Mouse (Mus musculus): ENCODE measurements around the gene Polr2b. TPM values are rescaled to one million over a fixed set of nuclear protein-coding genes. Genes with fewer than 3 reads are reported as not detected.

Polr2b gene
- polyA plus RNA-seq, 1 experiment from 2014 or later = 102 TPM

DNA sequence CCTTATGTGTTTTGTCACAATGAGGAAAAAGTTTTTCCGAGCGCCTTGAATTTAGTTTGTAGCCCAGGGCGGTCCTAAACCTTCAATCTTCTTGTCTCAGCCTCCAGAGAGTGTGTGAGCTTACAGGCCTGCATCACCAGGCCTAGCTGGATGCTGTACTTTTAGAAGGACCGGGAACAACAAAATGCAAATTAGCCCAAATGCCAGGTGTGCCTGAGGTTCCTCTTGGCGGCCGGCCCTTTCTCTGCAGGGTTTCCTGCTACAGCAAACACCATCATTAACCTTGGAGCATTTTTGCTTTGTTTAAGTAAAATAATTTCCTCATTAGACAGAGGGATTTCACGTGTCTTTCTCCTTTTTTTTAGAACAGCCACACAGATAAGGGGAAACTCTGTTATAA, 58.2 kb downstream of the Polr2b start:
- Histone ChIP-seq H3K36me3 (replicated peaks) (no peaks in the 10 kb centered on the region), H3K9me3 (no peaks in the 10 kb centered on the region), H3K9ac (no peak overlapping the region), H3K27ac (no peak overlapping the region), H3K4me3 (replicated peaks) (no peak overlapping the region), H3K4me1 (peaks cover 6% of the 10 kb centered on the region; the same call in 1 of the 2 replicates), H3K27me3 (0 out of 2 replicates have a peak, but pooled peaks cover 3% of the 10 kb centered on the region), H3K4me2 (no peak overlapping the region)
- ATAC-seq (ENCODE audit: low FRiP score) = no peak
- WGBS = 37% methylated on average over 7 of the region's 7 CpGs

DNA sequence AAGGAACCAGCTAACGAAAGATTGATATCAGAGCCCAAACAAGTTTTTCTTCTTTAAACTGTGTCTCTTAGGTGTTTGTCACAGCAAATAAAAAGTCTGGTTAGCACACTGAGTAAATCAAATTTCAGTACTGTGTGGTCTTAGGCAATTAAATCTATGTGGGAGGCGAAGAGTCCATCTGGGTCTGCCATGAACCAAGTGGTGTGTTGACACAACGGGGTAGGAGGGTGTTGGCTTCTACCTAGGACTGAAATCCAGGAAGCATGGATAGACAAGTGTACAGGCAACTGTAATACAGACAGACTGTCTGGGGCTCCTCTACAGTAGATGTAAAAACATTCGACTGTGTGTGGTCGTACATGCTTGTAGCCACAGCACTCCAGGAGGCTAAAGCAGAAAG, 59.4 kb downstream of the Polr2b start:
- WGBS = 92% methylated on average over 5 of the region's 5 CpGs
- H3K4me1 ChIP-seq = peaks cover 6% of the 10 kb centered on the region; the same call in 1 of the 2 replicates
- H3K36me3 ChIP-seq (replicated peaks) = no peaks in the 10 kb centered on the region
- ATAC-seq (ENCODE audit: low FRiP score) = no peak
- H3K4me3 ChIP-seq (replicated peaks) = no peak overlapping the region
- H3K9me3 ChIP-seq = no peaks in the 10 kb centered on the region
- H3K27me3 ChIP-seq = 0 out of 2 replicates have a peak, but pooled peaks cover 3% of the 10 kb centered on the region
- no peak overlapping the region for H3K27ac ChIP-seq
- H3K4me2 ChIP-seq = no peak overlapping the region
- H3K9ac ChIP-seq = no peak overlapping the region

DNA sequence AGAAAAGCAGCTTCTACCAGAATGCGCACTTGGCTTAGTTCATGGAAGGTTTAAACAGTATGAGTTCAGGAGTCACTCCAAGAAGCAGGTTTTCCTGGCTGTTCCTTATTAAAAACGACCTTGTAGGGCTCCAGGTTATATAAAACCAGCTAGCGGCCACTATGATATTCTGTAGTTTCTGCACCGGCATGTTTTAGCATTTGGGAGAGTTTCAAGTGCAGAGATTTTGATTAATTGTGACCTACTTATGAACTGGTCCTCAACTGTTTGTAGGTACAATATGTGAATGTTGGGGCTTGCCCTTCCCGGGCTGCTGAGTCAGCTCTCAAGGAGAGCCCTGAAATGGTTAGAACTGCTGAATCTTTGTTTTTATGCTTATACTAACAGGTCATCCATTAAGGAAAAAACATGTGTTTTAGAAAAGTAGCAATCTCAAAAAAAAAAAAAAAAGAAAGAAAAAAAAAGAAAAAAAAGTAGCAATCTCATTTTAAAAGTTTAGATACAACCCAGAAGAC, 60.5 kb downstream of the Polr2b start:
- 89% methylated on average over 5 of the region's 5 CpGs for WGBS
- no peak overlapping the region for H3K4me3 ChIP-seq (replicated peaks)
- 0 out of 2 replicates have a peak, but pooled peaks cover 3% of the 10 kb centered on the region for H3K27me3 ChIP-seq
- H3K27ac ChIP-seq = no peak overlapping the region
- no peak overlapping the region for H3K4me2 ChIP-seq
- H3K9me3 ChIP-seq = no peaks in the 10 kb centered on the region
- H3K4me1 ChIP-seq = peaks cover 6% of the 10 kb centered on the region; the same call in 1 of the 2 replicates
- no peaks in the 10 kb centered on the region for H3K36me3 ChIP-seq (replicated peaks)
- no peak for ATAC-seq (ENCODE audit: low FRiP score)
- H3K9ac ChIP-seq = no peak overlapping the region

DNA sequence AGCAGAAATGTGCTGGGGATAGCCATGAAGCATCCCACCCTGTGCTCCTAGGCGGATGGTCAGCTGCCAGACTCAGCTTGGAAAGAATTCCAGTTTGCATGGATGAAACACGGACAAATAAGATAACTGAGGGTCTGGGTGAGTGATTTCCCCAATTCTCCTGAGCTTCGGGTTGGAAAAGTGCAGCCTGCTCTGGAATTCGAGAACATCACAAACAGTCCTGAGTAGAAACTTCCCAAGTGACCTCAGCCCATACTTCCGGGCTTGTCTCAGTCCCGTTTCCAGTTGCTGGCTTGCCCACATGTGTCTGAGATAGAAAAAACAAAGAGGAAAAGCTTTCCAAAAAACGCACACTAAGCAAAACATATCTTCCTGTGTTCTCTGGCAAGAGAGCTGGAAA, 62.3 kb downstream of the Polr2b start:
- no peak overlapping the region for H3K4me3 ChIP-seq (replicated peaks)
- no peak overlapping the region for H3K27ac ChIP-seq
- no peaks in the 10 kb centered on the region for H3K9me3 ChIP-seq
- WGBS = 89% methylated on average over 7 of the region's 7 CpGs
- no peaks in the 10 kb centered on the region for H3K36me3 ChIP-seq (replicated peaks)
- H3K9ac ChIP-seq = no peak overlapping the region
- no peak for ATAC-seq (ENCODE audit: low FRiP score)
- H3K4me1 ChIP-seq = peaks cover 6% of the 10 kb centered on the region; the same call in 1 of the 2 replicates
- 0 out of 2 replicates have a peak, but pooled peaks cover under 1% of the 10 kb centered on the region for H3K27me3 ChIP-seq
- H3K4me2 ChIP-seq = no peak overlapping the region

DNA sequence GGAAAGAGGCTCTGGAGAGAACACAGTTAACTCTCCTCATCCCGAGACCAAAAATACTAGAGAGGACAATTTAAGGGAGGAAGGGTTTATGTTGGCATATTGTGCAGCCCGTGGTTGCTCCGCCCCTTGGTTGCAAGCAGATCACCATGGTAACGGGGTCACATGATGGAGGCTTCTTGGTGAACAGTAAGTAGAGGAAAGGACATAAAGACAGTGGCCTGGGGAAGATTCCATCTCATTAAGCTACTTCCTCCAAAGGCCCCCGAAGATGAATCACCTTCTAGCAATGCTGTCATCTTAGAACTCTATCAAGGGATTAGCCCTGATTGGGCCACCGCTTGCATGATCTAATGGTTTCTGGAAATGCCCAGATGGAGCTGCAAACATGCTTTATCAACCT, 62.8 kb downstream of the Polr2b start:
- no peak for ATAC-seq (ENCODE audit: low FRiP score)
- H3K9me3 ChIP-seq = no peaks in the 10 kb centered on the region
- H3K27me3 ChIP-seq = no peaks in the 10 kb centered on the region
- no peak overlapping the region for H3K27ac ChIP-seq
- H3K4me2 ChIP-seq = no peak overlapping the region
- H3K9ac ChIP-seq = no peak overlapping the region
- no peaks in the 10 kb centered on the region for H3K36me3 ChIP-seq (replicated peaks)
- no peak overlapping the region for H3K4me3 ChIP-seq (replicated peaks)
- H3K4me1 ChIP-seq = peaks cover 6% of the 10 kb centered on the region; the same call in 1 of the 2 replicates
- WGBS = 72% methylated on average over 6 of the region's 6 CpGs

DNA sequence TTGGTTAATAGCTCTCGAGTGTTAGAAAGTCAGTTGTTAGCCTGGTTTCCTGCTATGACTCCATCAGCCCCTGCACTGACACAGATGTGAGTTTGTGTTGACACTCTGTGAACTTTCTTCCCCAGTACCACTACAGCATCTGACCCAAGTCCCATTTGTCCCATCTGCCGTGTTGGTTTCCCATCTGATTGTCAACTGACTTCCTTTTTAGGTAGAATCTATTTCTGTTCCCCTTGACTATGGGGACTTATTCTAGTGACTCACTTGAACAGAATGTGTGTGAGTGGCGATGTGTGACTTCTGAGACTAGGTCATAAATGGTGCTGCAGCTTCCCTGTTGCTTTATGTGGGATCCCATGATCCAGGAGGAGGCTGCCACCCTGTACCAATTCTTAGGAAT, 65.0 kb downstream of the Polr2b start:
- Histone ChIP-seq H3K4me2 (no peak overlapping the region), H3K27ac (no peak overlapping the region), H3K9me3 (no peaks in the 10 kb centered on the region), H3K27me3 (no peaks in the 10 kb centered on the region), H3K9ac (no peak overlapping the region), H3K36me3 (replicated peaks) (no peaks in the 10 kb centered on the region), H3K4me3 (replicated peaks) (no peak overlapping the region), H3K4me1 (peaks cover 6% of the 10 kb centered on the region; the same call in 1 of the 2 replicates)
- 82% methylated on average over 3 of the region's 3 CpGs for WGBS
- ATAC-seq (ENCODE audit: low FRiP score) = no peak

DNA sequence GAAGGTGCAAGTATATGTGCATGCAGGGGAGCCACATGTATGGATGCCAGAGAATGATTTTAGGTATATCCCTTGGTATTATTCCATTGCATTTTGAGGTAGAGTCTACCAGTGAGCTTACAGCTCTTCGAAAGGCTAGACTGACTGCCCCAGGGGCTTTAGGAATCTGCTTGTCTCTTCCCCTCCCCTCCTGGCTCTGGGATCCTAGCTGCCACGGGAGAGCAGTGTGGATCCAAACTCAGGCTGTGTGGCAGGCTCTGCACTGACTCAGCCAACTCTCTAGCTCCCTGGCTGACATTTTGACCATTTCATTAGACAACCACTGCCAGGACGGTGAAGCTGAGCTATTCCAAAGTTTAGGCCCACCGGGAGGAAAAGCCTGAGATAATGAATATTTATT, 65.6 kb downstream of the Polr2b start:
- Histone ChIP-seq H3K4me1 (peaks cover 6% of the 10 kb centered on the region; the same call in 1 of the 2 replicates), H3K4me3 (replicated peaks) (no peak overlapping the region), H3K9ac (no peak overlapping the region), H3K9me3 (no peaks in the 10 kb centered on the region), H3K27me3 (no peaks in the 10 kb centered on the region), H3K4me2 (no peak overlapping the region), H3K27ac (no peak overlapping the region), H3K36me3 (replicated peaks) (no peaks in the 10 kb centered on the region)
- no peak for ATAC-seq (ENCODE audit: low FRiP score)
- WGBS = 64% methylated on average over 4 of the region's 4 CpGs

DNA sequence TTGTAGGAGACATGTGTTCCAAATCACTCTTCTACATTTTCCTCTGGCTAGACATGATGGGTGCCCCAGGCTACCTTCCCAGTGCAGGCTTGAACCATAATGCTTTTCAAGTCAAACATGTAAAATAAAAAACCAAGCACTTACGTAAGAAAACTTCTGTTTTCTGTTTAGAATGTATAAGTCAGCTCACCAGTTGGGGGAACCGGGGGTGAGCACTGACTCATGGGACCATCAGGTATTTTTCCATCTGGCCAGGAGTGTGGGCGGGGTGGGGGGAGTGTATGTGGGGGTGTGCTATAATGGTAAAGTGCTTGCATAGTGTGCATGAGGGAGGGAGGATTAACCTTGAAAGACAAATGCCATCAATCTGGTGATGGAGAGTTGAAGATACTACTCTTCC, 68.1 kb downstream of the Polr2b start:
- ATAC-seq (ENCODE audit: low FRiP score) = no peak
- no peak overlapping the region for H3K9ac ChIP-seq
- H3K4me3 ChIP-seq (replicated peaks) = no peak overlapping the region
- no peaks in the 10 kb centered on the region for H3K9me3 ChIP-seq
- WGBS = 95% methylated on average over 3 of the region's 3 CpGs
- H3K4me2 ChIP-seq = no peak overlapping the region
- no peaks in the 10 kb centered on the region for H3K27me3 ChIP-seq
- H3K36me3 ChIP-seq (replicated peaks) = no peaks in the 10 kb centered on the region
- no peaks in the 10 kb centered on the region; the same call in 1 of the 2 replicates for H3K4me1 ChIP-seq
- H3K27ac ChIP-seq = no peak overlapping the region

DNA sequence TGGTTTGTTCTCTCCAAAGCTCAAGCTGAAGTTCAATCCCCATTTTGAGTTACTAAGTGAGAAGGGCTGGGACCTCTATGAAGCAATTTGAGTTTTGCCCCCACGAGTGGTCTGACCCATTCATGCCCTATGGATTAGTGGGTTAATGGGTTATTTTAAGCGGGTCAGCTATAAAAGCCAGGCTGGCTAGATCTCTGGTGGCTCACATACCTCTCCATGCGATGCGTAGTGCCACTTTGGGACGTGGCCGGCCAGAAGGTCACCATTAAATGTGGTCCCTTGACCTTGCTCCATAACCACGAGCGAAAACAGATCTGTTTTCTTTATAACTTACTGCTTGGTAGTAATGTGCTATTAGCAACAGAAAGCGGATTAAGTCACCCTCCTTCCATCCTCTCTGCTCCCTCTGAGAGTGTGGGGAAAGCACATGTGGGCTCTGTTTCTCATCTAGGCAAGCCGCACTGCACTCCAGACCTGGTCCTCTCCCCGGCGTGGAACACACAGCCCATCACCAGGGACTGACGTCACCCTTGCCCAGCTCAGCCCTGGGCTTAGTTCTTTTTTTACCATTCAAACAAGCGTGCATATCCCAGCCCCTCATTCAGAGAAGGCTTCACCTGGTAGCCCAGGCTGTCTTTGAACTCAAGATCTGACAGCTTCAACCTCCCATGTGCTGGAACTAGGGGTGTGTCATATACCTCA, 69.6 kb downstream of the Polr2b start:
- Histone ChIP-seq H3K9ac (no peak overlapping the region), H3K36me3 (replicated peaks) (no peaks in the 10 kb centered on the region), H3K27me3 (no peaks in the 10 kb centered on the region), H3K4me1 (no peaks in the 10 kb centered on the region; the same call in 1 of the 2 replicates), H3K27ac (no peak overlapping the region), H3K4me2 (no peak overlapping the region), H3K4me3 (replicated peaks) (no peak overlapping the region), H3K9me3 (no peaks in the 10 kb centered on the region)
- ATAC-seq (ENCODE audit: low FRiP score) = no peak
- 76% methylated on average over 14 of the region's 14 CpGs for WGBS

DNA sequence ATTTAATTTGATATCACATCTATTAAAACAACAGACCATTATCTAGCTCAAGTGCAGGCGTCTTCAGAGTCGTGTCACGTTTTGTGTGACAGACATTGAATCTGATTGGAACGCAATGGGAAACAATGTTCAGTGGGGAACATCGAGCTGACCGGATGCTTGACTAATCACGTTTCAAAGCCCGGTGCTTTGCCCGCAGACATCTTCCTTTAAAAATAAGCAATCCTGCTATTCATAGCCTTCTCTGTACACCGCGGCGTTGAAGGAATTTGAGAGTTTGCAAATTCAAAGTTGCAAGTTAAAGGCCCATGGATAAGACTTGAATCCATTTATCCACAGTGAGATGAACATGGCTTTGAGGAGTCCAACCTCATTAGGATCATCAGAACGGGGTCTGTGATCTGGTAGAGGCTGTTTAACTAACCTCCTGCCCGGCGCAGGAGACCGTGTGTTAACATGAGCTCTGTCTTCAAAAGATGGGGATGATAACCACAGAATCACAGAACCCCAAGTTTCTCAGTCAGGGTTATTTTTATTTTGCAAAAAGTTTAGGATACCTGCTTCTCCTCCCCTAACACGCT, 70.5 kb downstream of the Polr2b start:
- Histone ChIP-seq H3K4me1 (no peaks in the 10 kb centered on the region; the same call in 1 of the 2 replicates), H3K36me3 (replicated peaks) (no peaks in the 10 kb centered on the region), H3K4me2 (no peak overlapping the region), H3K9me3 (no peaks in the 10 kb centered on the region), H3K27ac (no peak overlapping the region), H3K4me3 (replicated peaks) (no peak overlapping the region), H3K27me3 (no peaks in the 10 kb centered on the region), H3K9ac (no peak overlapping the region)
- WGBS = 86% methylated on average over 17 of the region's 17 CpGs
- ATAC-seq (ENCODE audit: low FRiP score) = no peak

DNA sequence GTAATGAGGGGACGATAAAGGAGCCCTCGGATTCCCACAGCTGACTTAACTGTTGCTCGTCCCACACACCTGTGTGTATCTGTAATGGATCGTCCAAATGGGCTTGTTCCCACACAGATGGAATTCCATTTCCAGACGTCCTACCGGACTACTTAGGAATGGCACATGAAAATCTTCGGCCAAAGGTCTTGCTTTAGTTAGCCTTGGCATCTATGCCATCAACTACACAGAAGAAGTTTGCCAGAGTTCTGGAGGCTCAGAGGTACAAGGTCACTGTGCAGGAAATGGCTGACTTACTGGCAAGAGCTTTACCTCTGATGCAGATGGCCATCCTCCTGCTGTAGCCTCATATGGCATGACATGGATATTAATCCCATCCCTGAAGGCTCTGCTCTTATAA, 71.3 kb downstream of the Polr2b start:
- no peaks in the 10 kb centered on the region for H3K36me3 ChIP-seq (replicated peaks)
- H3K4me2 ChIP-seq = no peak overlapping the region
- no peaks in the 10 kb centered on the region; the same call in 1 of the 2 replicates for H3K4me1 ChIP-seq
- H3K9ac ChIP-seq = no peak overlapping the region
- H3K9me3 ChIP-seq = no peaks in the 10 kb centered on the region
- H3K4me3 ChIP-seq (replicated peaks) = no peak overlapping the region
- WGBS = 90% methylated on average over 7 of the region's 7 CpGs
- H3K27me3 ChIP-seq = no peaks in the 10 kb centered on the region
- ATAC-seq (ENCODE audit: low FRiP score) = no peak
- H3K27ac ChIP-seq = no peak overlapping the region

DNA sequence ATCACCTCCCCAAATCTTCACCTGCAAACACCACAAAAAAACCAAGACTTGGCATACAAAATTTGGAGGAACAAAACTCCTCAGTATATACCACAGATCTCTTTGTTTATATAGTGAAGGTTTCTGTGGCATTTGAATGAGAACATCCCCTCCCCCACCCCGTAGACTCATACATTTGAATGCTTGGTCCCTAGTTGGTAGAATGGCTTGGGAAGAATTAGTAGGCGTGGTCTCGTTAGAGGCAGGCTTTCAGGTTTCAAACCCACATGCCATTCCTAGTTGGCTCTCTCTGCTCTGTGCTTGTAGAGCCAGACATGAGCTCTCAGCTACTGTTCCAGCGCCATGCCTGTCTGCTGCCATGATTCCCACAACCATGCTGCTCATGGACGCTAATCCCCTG, 71.7 kb downstream of the Polr2b start:
- 80% methylated on average over 5 of the region's 5 CpGs for WGBS

More for the DNA sequence above, 71.7 kb downstream of the Polr2b start:
- no peak overlapping the region for H3K4me2 ChIP-seq
- ATAC-seq (ENCODE audit: low FRiP score) = no peak
- H3K27ac ChIP-seq = no peak overlapping the region
- H3K27me3 ChIP-seq = no peaks in the 10 kb centered on the region
- H3K4me1 ChIP-seq = no peaks in the 10 kb centered on the region; the same call in 1 of the 2 replicates
- no peaks in the 10 kb centered on the region for H3K36me3 ChIP-seq (replicated peaks)
- H3K4me3 ChIP-seq (replicated peaks) = no peak overlapping the region
- H3K9me3 ChIP-seq = no peaks in the 10 kb centered on the region
- no peak overlapping the region for H3K9ac ChIP-seq

All from forebrain, embryonic 12.5 days (tissue).